Mouse (Mus musculus) forebrain, embryonic 11.5 days (tissue): ENCODE measurements at regions not wholly inside any gene's neighbourhood (a gene's known extent, or its start where the extent isn't known, plus 50 kb on each side); places are given as distances from the start of the nearest gene placed in this dataset.

ENCODE experiments used
- ATAC-seq: fragments of 200-750 bp; cut with Nextera tagmentation; replicated peaks from 2 replicates; pipeline ENCODE4 v1.8.0; 2017; ENCODE audit warnings: moderate TSS enrichment; ENCODE audit not compliant: low FRiP score
- DNase-seq: peaks from one replicate; pipeline ENCODE4 v3.0.0-alpha.2; 2017; ENCODE audit warnings: low spot score
- H3K27ac ChIP-seq: fragments of 300-500 bp; sonication (generic); 2 replicates; pipeline ENCODE4 v1.5.1; 2014; ENCODE audit warnings: low read depth, low read length
- H3K27me3 ChIP-seq: fragments of 300-500 bp; sonication (generic); 2 replicates; pipeline ENCODE4 v1.6.1; 2014; ENCODE audit warnings: mild to moderate bottlenecking, low read length, mixed read lengths; ENCODE audit not compliant: control insufficient read depth, insufficient read depth
- H3K36me3 ChIP-seq: fragments of 300-500 bp; sonication (generic); 2 replicates; pipeline ENCODE4 v1.6.1; 2014; ENCODE audit warnings: mild to moderate bottlenecking, low read length, moderate library complexity, mixed read lengths; ENCODE audit not compliant: control insufficient read depth, insufficient read depth
- H3K4me1 ChIP-seq: fragments of 300-500 bp; sonication (generic); replicated peaks from 2 replicates; pipeline ENCODE4 v1.6.1; 2014; ENCODE audit warnings: low read length, mixed read lengths; ENCODE audit not compliant: control insufficient read depth, insufficient read depth
- H3K4me2 ChIP-seq: fragments of 300-500 bp; sonication (generic); 2 replicates; pipeline ENCODE4 v1.6.1; 2014; ENCODE audit warnings: low read depth, mild to moderate bottlenecking, low read length, moderate library complexity, mixed read lengths; ENCODE audit not compliant: severe bottlenecking
- H3K4me3 ChIP-seq: fragments of 300-500 bp; sonication (generic); 2 replicates; pipeline ENCODE4 v1.5.1; 2014; ENCODE audit warnings: low read depth, low read length
- H3K9ac ChIP-seq: fragments of 300-500 bp; sonication (generic); 2 replicates; pipeline ENCODE4 v1.6.1; 2014; ENCODE audit warnings: low read length
- H3K9me3 ChIP-seq: fragments of 300-500 bp; sonication (generic); 2 replicates; pipeline ENCODE4 v1.6.1; 2016; ENCODE audit warnings: low read length, mixed read lengths; ENCODE audit not compliant: control insufficient read depth
- WGBS: fragments of 180-500 bp; shearing (Covaris S2); extraction: QIAGEN DNeasy Blood & Tissue Kit; methylation state at CpG from one replicate; pipeline ENCODE4 v1.1.7; 2014; 5-methylcytosine and 5-hydroxymethylcytosine counted together

GRCm38 (mm10) chr5:37962513-37962912 is 76.0 kb upstream of the Stx18 start:
- H3K27me3 ChIP-seq, result peaks cover 6% of the 10 kb centered on the region; the same call in 1 of the 2 replicates
- no peak overlapping the region for H3K4me3 ChIP-seq
- H3K9me3 ChIP-seq, result no peaks in the 10 kb centered on the region
- no peak overlapping the region for H3K27ac ChIP-seq
- H3K9ac ChIP-seq, result no peak overlapping the region
- ATAC-seq (no peak), DNase-seq (no peak)
- WGBS, result 26% methylated on average over 3 of the region's 3 CpGs
- no peaks in the 10 kb centered on the region for H3K36me3 ChIP-seq
- H3K4me2 ChIP-seq, result no peak overlapping the region
- H3K4me1 ChIP-seq, result peaks cover 3% of the 10 kb centered on the region; the same call in 1 of the 2 replicates

- H3K4me3 ChIP-seq, result no peak overlapping the region
- H3K9ac ChIP-seq, result no peak overlapping the region
- no peaks in the 10 kb centered on the region for H3K36me3 ChIP-seq
- no peak overlapping the region for H3K27ac ChIP-seq
- no peak for ATAC-seq
- no peaks in the 10 kb centered on the region for H3K9me3 ChIP-seq
- no peaks in the 10 kb centered on the region for H3K4me1 ChIP-seq
- H3K4me2 ChIP-seq, result no peak overlapping the region
- DNase-seq, result no peak
- 86% methylated on average over 7 of the region's 7 CpGs for WGBS
- no peaks in the 10 kb centered on the region for H3K27me3 ChIP-seq
These were observed 78.3 kb upstream of the Stx18 start for GRCm38 (mm10) chr5:37960216-37960615.

- no peak overlapping the region for H3K4me3 ChIP-seq
- no peaks in the 10 kb centered on the region for H3K4me1 ChIP-seq
- no peaks in the 10 kb centered on the region for H3K27me3 ChIP-seq
- no peak overlapping the region for H3K9ac ChIP-seq
- 0% methylated on average over 1 of the region's 1 CpGs for WGBS
- ATAC-seq (no peak), DNase-seq (no peak)
- H3K9me3 ChIP-seq, result no peaks in the 10 kb centered on the region
- no peak overlapping the region for H3K4me2 ChIP-seq
- no peaks in the 10 kb centered on the region for H3K36me3 ChIP-seq
- no peak overlapping the region for H3K27ac ChIP-seq
These were observed 86.4 kb upstream of the Stx18 start for GRCm38 (mm10) chr5:37952096-37952495.

- Histone ChIP-seq H3K4me3 (no peak overlapping the region), H3K9me3 (no peaks in the 10 kb centered on the region), H3K9ac (no peak overlapping the region), H3K4me2 (no peak overlapping the region), H3K27ac (no peak overlapping the region), H3K4me1 (no peaks in the 10 kb centered on the region), H3K27me3 (no peaks in the 10 kb centered on the region), H3K36me3 (no peaks in the 10 kb centered on the region)
- ATAC-seq (no peak), DNase-seq (no peak)
- WGBS, result 77% methylated on average over 2 of the region's 2 CpGs
These were observed 105.8 kb upstream of the Stx18 start for GRCm38 (mm10) chr5:37932760-37933122.

DNA sequence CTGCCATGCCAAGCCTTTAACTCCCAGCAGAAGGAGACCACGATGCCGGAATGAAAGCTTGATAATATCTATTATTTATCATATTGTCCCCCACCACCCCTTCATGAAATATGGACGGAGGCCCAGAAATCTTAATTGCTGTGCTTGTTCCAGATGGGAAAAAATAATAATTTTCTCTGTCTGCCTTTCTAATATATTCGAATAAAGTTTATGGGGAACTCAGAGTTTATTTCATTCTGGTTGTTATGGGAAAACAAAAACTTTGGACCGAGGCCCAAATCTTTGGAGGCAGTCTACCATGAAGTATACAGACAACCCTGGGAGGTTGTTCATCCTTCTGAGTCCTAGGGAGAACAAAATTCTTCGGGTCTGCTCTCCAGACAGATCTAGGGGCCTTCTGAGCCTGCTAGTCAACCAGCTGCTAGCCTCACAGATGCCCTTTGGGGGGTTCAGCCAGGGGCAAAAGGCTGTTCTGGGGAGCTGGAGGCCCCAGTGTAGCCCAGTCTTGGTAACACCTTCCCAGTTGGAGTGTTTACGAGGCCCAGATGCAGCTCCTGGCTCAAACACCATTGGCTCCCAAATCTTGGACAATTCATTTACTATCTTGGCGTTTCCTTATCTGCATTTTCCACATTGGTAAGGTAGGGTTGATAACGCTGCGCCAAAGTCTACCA is 106.3 kb upstream of the Stx18 start:
- 86% methylated on average over 10 of the region's 10 CpGs for WGBS
- Histone ChIP-seq H3K9me3 (no peaks in the 10 kb centered on the region), H3K27me3 (no peaks in the 10 kb centered on the region), H3K9ac (no peak overlapping the region), H3K36me3 (no peaks in the 10 kb centered on the region), H3K4me2 (no peak overlapping the region), H3K4me3 (no peak overlapping the region), H3K27ac (no peak overlapping the region), H3K4me1 (no peaks in the 10 kb centered on the region)
- no peak for ATAC-seq
- no peak for DNase-seq

DNA sequence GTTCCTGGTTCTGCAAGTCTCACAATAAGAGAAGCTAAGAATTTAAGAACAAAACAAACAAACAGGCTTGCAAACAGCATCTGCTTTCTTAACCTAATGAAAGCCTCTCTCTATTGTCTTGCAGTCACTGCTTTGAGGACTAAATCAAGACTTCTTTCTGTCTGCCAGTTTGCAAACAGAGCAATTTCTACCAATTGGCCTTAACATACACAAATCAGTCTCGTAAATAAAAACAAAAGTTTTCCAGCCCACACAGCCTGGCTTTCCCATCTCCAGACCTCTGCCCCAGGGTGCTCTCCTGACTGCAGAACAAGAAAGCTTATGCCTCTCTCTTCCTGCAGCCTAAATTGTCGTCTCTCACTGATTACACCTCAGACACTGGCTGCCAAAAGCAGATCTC is 96.1 kb upstream of the Msx1 start:
- Histone ChIP-seq H3K9me3 (no peaks in the 10 kb centered on the region; the same call in 1 of the 2 replicates), H3K36me3 (no peaks in the 10 kb centered on the region), H3K4me1 (peaks cover 2% of the 10 kb centered on the region; the same call in 1 of the 2 replicates), H3K4me3 (no peak overlapping the region), H3K27ac (no peak overlapping the region), H3K4me2 (no peak overlapping the region), H3K9ac (no peak overlapping the region), H3K27me3 (peaks cover 28% of the 10 kb centered on the region)
- no peak for DNase-seq
- no peak for ATAC-seq
- 19% methylated on average over 2 of the region's 2 CpGs for whole genome bisulfite sequencing

DNA sequence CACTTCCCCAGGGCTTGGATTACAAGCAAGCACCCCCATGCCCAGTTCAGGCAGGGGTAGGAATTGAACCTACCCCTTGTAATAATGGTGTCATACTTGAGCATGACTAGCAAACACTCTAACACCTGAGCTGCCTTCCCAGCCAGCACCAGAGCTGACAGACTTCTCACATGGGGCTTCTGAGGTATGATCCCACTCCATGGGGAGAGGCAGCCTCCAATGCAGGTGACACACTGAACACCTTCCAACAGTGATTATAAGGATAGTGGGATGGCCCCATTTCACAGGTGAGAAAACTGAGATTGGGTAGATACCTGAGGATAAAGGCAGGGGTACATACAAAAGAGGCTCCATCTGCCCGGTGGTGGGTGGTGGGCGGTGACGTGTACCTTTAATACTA is 94.7 kb upstream of the Msx1 start:
- Histone ChIP-seq H3K27ac (no peak overlapping the region), H3K4me2 (no peak overlapping the region), H3K27me3 (peaks cover 31% of the 10 kb centered on the region), H3K4me3 (no peak overlapping the region), H3K9me3 (no peaks in the 10 kb centered on the region; the same call in 1 of the 2 replicates), H3K36me3 (no peaks in the 10 kb centered on the region), H3K9ac (no peak overlapping the region), H3K4me1 (peaks cover 2% of the 10 kb centered on the region; the same call in 1 of the 2 replicates)
- ATAC-seq (no peak), DNase-seq (no peak)
- 78% methylated on average over 3 of the region's 3 CpGs for WGBS

- DNase-seq (peak; percentile 62), ATAC-seq (no peak)
- 3% methylated on average over 28 of the region's 28 CpGs for WGBS
- Histone ChIP-seq H3K9ac (no peak overlapping the region), H3K9me3 (no peaks in the 10 kb centered on the region), H3K27me3 (peaks cover 31% of the 10 kb centered on the region), H3K4me2 (peak overlapping the region; percentile 40), H3K27ac (no peak overlapping the region), H3K36me3 (no peaks in the 10 kb centered on the region), H3K4me1 (peaks cover 2% of the 10 kb centered on the region; the same call in 1 of the 2 replicates), H3K4me3 (0 out of 2 replicates have a peak overlapping the region, but pooled peaks have one; percentile 1)
These were observed 93.8 kb upstream of the Msx1 start for GRCm38 (mm10) chr5:37918001-37918707.
